Mouse (Mus musculus) cerebellum, adult 9-10 months (tissue): ENCODE measurements around the gene Cytl1.

Experiments used
- DNase-seq: peaks from one replicate; pipeline ENCODE4 v3.0.0; 2022

Gene Cytl1

GRCm38 (mm10) chr5:37735224-37735623, at the start of gene Cytl1:
Gene Cytl1 (plus strand): TSS chr5:37735519.
- no peak for DNase-seq

DNA sequence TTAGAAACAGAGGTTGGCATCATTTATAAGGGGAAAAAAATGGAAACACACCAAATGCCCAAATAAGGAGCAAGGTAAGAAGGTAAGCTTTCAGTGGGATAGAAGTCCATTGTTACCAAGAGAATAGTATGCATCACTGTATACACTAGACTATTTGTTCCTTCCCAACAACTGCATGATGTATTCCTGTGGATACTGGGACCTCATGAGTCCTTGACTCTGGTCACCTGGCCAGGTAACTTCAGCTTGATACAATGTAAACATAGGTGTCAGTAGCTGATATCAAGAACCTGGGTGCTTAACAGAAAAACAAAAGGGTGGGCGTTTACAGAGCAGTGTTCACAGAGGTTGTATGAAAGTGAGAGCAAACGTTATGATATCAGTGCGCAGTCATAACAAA, 42.6 kb upstream of the Cytl1 start:
- no peak for DNase-seq

DNA sequence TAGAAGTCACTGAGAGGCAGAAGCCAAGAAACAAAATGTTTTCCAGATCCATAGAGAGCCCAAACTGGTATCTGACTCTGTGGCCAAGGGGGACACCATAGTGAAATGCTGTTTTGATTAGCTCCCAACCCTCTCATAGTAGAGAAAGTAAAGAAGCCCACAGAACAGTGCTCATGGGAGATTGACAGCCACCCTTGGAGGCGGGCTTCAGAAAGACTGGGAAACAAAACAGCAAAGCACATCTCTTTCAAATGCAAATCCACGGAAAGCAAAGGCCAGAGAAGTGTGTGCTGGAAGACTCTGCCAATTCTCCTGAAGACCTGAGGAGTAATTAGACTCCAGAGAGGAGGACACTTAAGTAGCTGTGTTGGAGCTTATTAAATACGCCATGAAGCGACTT, 39.5 kb upstream of the Cytl1 start:
- no peak for DNase-seq

GRCm38 (mm10) chr5:37697286-37697685, 38.0 kb upstream of the Cytl1 start:
- no peak for DNase-seq

DNA sequence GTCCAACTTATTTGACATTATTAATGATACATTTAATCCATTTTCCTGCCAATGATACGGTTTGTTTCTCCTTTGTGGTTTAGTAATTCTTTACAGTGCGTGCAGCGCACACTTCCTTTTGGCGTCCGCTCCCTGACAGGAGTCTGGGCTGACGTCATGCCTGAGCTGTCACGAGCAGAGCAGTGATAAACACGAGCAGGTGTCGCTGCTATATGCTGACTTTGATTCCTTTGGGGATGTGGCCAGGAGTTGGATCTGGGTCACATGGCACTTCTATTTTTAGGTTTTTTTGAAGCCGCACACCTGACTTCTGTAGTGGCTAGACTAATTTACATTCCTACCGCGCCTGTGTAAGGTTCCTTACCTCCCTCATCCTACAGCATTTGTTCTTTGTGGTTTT, 35.6 kb upstream of the Cytl1 start:
- DNase-seq: no peak

DNA sequence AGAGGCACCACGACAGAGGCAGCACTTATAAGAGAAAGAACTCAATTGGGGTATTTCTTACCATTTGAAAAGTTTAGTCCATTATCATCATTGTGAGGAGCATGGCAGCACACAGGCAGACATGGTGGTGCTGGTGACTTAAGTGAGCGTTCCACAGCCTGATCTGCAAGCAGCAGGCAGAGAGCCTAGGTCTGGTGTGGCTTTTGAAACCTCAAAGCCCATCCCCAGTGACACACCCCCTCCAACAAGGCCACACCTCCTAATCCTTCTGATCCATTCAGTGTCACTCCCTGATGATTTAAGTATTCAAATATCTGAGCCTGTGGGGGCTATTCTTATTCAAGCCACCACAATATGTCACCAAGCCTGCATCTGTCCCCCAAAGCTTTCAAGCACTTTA, 30.4 kb upstream of the Cytl1 start:
- DNase-seq: no peak

GRCm38 (mm10) chr5:37708124-37708523, 27.2 kb upstream of the Cytl1 start:
- DNase-seq: no peak

- no peak for DNase-seq
Measured at GRCm38 (mm10) chr5:37709257-37709904, 25.9 kb upstream of the Cytl1 start.

GRCm38 (mm10) chr5:37716505-37717372, 18.6 kb upstream of the Cytl1 start, which contains the start of gene Stk32b:
Gene Stk32b (minus strand): TSS chr5:37717171.
- no peak for DNase-seq

DNA sequence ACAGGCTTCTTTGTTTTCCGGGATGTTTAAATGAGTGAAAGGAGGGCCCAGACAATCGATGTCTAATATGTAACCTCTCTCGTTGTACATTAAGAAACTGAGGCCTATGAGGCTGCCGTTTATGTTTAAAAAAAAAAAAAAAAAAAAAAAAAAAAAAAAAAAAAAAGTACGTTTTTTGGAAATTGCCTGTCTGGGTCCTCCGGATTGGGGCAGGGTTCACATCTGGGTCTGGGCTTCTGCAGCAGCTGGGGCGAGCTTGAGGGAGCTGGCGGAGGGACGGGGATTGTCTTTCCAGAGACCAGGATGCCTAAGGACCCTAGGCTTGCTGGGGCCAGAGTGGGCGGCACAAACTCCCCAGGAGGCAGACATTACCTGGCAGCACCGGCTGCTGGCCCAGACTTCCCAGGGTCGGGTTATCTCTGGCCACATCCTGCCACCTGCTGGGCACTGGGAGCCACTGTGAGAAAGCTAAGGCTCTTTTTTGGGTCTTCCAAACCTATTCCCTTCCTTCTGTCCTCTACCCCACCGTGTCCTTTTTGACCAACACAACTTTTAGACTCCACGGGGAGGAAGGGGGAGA, 17.8 kb upstream of the Cytl1 start:
- peak; percentile 3 for DNase-seq

- DNase-seq: no peak
Measured at GRCm38 (mm10) chr5:37720670-37721069, 14.6 kb upstream of the Cytl1 start.

GRCm38 (mm10) chr5:37725220-37725886, 10.0 kb upstream of the Cytl1 start:
- DNase-seq: no peak

DNA sequence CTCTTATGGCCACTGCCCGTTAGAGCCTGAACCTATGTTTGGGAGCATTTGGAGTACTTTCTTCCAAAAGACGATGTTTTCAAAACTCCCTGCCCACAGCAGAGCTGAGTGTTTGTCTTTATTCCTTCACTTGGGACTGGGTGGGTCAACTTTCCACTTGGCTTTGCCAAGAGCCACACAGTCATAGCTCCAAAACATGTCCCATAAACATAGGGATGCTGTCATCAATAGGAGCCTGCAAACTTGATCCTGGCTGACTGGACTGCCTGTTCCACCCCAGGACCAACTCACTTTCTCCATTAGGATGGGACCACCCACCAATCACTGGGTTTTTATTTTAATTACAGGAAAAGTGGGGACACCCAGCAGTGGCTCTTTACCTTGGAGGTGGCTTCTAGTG, 4.5 kb upstream of the Cytl1 start:
- DNase-seq: no peak

GRCm38 (mm10) chr5:37736213-37736612, 894 bp downstream of the Cytl1 start:
- no peak for DNase-seq

DNA sequence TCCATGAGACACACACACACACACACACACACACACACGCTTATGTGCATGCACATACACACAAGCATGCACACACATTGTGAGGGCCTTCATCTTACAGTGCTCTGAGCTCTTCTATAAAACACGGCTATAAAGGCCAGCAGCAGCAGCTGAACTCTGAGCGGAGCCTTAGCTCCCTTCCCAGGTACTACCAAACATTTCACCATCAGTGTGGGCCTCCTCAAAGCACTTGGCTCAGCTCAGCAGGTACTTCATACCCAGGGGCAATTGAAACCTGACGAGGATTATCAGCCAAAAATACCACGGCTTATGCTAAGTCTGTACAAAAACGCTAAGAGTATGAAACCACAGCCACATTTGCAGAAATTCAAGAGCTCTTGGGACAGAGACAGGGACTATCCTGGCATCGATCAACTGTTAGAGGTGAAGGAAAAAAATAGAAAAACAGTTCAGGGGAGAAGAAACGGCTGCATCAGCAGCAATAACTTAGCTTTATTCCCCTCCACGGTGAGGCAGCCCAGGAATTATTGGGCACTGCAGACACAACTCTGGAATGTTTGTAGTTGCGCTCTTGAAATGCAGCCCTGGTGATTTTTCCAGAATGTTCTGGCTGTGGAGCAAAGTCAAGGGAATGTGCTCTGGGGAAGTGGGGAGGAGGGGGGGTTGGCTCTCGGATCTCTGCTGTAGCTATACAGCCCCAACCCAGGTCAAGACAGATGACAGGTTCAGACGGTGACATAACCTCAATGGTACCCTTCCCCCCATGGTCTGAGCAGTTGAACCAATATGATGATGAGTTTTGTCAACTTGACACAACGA, 8.8 kb downstream of the Cytl1 start:
- no peak for DNase-seq

DNA sequence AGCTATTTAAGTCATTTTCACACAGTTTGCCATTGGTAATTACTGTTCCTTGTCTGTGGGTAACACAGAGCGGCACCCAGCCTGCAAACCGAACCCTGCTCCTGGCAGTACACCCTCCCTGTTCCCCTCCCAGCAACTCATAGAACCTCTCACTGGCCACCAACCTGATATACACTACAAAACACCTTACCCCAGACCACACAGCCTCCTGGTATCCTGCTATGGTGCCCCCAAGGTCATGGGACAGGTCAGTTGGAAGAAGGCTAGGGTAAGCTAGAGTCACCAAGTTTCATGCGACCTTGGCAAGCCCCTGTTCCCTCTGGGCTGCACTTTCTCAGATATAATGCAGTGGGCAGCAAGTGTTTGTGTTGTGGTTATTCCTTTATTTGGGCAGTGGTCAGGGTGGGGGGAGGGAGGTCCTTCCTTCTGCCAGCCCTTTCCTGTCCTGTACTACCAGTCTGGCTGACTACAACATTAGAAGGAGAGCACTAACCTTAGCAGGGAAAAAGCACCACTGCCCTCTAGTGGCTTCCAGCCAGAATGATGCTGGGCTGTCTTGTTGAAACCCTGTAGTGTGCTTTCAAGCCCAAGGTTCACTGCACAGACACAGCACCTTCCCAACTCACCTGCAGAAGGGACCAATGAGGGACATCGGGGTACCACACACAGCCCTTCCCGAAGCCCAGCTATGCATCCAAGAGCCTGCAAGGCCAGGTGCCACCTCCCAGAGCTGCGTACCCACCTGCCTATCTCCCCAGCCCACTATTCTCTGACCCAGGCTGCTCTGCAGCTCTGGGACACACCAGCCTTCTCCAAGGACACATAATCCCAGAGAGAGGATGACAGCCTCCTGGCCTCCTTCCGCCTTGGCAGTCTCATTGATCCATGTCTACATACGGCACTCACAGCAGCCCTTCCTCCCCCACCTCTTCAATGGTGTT, 17.0 kb downstream of the Cytl1 start:
- DNase-seq: peak; percentile 45

- no peak for DNase-seq
Measured at GRCm38 (mm10) chr5:37753366-37753765, 18.0 kb downstream of the Cytl1 start.

GRCm38 (mm10) chr5:37762046-37762445, 26.7 kb downstream of the Cytl1 start:
- no peak for DNase-seq

GRCm38 (mm10) chr5:37765851-37766250, 30.5 kb downstream of the Cytl1 start:
- DNase-seq: no peak

- DNase-seq: no peak
Measured at GRCm38 (mm10) chr5:37767231-37767630, 31.9 kb downstream of the Cytl1 start.

DNA sequence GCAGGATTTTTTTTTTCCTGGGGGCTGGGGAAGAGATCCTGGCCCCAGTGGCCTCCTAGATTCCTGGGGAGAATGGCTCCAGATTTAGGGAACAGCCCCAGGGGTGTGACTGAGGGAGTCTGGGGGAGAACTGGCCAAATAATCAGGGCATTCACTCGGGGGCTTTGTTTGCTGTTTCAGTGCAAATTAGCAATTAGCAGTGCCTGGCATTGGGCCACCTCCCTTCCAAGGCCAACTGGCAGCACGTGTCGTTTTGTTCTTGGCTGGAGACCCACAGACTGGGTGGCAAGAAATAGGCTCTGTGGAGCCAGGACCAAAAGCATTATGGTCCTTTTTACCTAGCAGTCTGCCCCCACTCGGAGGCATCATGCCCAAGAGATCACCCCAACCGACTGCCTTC, 33.7 kb downstream of the Cytl1 start:
- DNase-seq: peak; percentile 19
